Mouse (Mus musculus) cerebral cortex, adult 2 months (tissue): ENCODE measurements around the gene Cdkn1a.

Experiments
- WGBS: fragments of 180-500 bp; shearing (Covaris S2); methylation state at CpG from one replicate; pipeline ENCODE4 v1.1.7; 2018; 5-methylcytosine and 5-hydroxymethylcytosine counted together

Gene Cdkn1a

DNA sequence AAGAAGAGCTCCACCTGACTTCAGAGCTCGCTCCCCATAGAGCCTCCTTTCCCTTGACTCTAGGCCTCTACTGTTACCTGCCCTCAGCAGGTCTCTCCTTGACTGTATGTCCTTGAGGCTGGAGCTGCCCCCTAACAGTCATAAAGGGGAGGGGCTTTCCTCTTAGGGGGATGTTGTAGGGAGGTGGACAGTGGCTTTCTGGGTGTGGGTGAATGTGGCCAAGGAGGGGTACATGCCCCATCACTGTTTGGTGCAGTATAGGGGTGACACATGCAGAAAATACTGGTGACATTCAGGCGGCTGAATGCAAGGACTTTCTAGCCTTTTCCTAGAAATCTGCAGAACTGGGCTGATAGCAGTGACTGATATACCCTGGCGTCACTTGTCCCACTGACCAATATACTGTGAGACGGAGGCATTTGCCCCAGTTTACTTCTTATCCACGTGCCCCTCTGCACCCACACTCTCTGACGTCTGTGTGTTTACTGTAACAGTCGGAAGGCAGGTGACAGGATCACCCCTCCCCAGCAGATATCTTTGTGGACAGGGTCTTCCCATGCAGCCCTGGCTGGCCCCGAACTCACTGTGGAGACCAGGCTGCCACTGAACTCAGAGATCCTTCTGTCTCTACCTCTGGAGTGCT, 26.4 kb downstream of the Cdkn1a start:
- WGBS = 87% methylated on average over 8 of the region's 8 CpGs

- 82% methylated on average over 5 of the region's 5 CpGs for WGBS
Measured at GRCm38 (mm10) chr17:29118057-29118456, 27.3 kb downstream of the Cdkn1a start.

DNA sequence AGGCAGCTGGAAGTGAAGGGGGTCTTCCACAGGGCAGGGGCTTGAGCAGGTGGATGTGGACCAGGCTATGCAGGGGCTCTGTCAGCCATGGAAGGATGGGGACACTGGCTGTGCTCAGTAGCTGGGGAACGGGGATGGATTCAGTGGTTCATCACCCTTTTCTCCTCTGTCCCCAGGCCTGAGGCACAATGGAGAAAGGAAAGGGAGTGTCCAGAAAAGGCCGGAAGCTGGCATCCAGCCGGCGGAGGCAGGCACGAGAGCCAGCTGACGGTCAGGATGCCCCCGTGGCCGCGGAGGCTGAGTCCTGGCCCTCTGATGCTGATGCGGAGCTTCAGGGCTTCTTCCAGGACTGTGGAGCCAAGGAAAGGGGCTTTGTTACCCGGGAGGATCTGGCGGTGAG, 29.9 kb downstream of the Cdkn1a start:
- WGBS = 55% methylated on average over 12 of the region's 12 CpGs

- WGBS = 73% methylated on average over 6 of the region's 6 CpGs
Measured at GRCm38 (mm10) chr17:29122817-29123216, 32.0 kb downstream of the Cdkn1a start.

GRCm38 (mm10) chr17:29123578-29124174, 32.9 kb downstream of the Cdkn1a start:
- WGBS = 83% methylated on average over 6 of the region's 6 CpGs

DNA sequence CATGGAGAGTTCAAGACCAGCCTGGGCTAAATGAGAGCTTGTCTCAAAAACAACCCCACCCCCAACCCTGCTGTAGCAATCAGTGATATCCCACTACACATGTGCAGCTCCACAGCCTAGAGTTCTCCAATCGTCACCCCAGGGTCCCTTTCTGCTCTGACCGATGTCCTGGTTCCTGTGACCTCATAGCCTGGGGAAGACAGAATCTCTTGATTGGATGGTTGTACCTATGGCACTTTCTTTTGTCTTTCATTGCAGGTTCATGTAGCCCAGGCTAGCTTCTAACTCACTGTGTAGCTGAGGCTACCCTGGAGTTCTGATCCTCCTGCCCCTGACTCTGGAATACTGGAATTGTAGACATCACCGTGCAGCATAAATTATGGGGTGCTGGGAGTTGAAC, 35.8 kb downstream of the Cdkn1a start:
- 96% methylated on average over 3 of the region's 3 CpGs for WGBS

GRCm38 (mm10) chr17:29129341-29129740, 38.6 kb downstream of the Cdkn1a start:
- 54% methylated on average over 5 of the region's 5 CpGs for WGBS

GRCm38 (mm10) chr17:29135066-29135465, 44.3 kb downstream of the Cdkn1a start:
- WGBS = 39% methylated on average over 5 of the region's 5 CpGs

GRCm38 (mm10) chr17:29136236-29136635, 45.5 kb downstream of the Cdkn1a start:
- WGBS = 66% methylated on average over 6 of the region's 6 CpGs

- 91% methylated on average over 7 of the region's 7 CpGs for WGBS
Measured at GRCm38 (mm10) chr17:29137906-29138305, 47.1 kb downstream of the Cdkn1a start.

DNA sequence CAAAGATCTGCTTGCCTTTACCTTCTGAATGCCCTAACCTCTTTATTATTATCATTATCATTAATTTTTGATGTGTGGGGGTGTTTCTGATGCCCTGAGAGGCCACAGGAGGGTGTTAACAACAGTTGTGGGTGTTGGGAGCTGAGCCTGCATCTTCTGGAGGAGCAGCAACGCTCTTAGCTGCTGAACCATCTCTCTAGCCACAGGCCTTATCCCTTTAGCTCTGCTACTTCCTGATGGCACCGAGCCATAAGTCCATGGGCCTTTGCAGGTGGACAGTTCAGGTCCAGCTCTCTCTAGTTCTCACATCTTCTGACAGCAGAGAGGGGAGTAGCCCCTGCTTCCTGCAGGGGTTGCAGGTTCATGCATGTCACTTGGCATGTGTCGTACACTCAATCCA, 50.8 kb downstream of the Cdkn1a start:
- WGBS = 94% methylated on average over 3 of the region's 3 CpGs

DNA sequence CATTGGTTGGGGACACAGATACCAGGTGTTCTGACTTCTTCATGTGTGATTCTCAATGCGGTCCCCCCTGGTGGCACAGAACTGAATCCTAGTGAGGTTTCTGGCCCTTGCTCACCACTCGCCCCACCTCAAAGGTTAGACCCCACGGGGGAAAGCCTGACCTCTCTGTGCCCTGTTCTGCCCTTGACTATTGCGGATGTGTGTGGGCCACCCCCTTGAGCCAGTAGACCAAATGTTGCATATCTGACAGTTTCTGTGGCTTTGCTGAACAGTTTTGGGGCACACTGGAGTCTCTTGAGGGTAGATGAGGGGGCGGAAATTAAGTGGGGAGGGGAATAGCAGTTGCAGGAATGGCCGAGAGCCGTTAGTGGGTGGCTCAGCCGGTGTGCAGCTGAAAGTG, 52.5 kb downstream of the Cdkn1a start:
- 84% methylated on average over 8 of the region's 8 CpGs for WGBS

GRCm38 (mm10) chr17:29145101-29145500, 54.3 kb downstream of the Cdkn1a start:
- whole genome bisulfite sequencing = 78% methylated on average over 12 of the region's 12 CpGs

DNA sequence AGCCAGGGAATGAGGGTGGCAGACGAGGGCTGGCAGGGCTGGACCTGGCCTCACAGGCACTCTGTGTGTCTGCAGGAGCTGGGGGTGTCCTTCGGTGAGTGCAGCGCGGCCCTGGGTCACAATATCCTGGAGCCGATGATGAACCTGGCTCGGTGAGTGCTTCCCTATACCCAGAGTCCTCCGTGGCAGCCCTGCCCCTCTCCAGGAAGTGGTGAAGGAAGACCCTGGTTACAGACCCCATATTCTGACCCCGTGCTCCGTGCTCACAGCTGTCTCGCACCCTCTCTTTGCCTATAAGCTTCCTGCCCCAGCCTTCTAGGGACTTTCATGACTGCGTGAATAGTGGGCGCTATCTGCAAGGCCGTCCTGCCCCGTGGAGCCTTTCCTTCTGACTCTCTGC, 56.5 kb downstream of the Cdkn1a start:
- WGBS = 89% methylated on average over 14 of the region's 14 CpGs

DNA sequence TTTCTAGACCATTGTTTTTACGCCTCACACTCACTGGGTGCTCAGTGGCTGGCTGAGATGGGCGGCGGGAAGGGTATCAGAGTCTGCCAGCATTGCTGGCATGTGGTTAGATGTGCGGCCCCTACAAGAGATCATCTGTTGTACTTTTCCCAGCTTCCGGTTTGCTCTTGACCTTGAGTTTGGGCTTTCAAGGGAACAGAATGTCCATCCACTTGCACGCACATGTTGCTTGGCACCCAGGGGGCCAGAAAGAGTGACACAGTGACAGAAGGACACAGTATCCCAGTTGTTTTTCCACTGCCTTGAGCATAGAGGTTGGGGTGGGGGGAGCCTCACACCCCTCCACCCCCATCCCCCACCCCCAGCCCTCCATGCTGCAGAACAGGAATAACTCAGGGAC, 57.0 kb downstream of the Cdkn1a start:
- WGBS = 80% methylated on average over 6 of the region's 6 CpGs

- 77% methylated on average over 7 of the region's 7 CpGs for WGBS
Measured at GRCm38 (mm10) chr17:29149766-29150165, 59.0 kb downstream of the Cdkn1a start.
